In the genomic region with DNA sequence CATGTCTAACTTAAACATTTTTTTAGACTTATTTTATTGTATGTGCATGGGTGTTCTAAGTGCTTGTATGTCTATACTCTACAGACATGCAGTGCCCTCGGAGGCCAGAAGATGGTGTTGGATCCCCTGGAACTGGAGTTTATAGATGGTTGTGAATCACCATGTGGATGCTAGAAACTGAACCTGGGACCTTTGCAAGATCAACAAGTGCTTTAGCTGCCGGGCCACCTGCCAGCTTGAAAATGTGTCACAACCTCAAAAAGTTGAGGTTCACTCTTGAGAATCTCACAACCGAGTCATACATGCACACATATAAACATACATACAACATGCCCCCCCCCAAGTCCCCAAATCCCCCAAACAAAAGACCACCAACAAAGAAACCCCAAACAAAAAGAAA, we compare ENCODE assay signal across 24 mouse cellular contexts. TPM values are rescaled to one million over a fixed set of nuclear protein-coding genes. Genes with fewer than 3 reads are reported as not detected.
DNase-seq lines count a peak whose midpoint lies in the region; ATAC-seq and TF ChIP-seq lines count a peak whose summit lies in the region.
"Had no signal": no experiment of that assay in that cellular context is flagged by ENCODE, and none has a peak within 500 bp of the region (broad histone marks: within the 10 kb centered on the region; RNA-seq: fewer than 3 reads in every experiment).

No protein-coding gene starts in this region.

- H3K36me3 ChIP-seq in kidney, postnatal 0 days (ENCODE audit: insufficient read depth, low read length): no peaks in the 10 kb centered on the region
- peaks cover 0 to 8% of the 10 kb centered on the region in 2 experiments; a peak in 2 of 4 replicates for H3K36me3 ChIP-seq in MEL (ENCODE audit: control insufficient read depth in 1 of 2, insufficient read depth in 2 of 2, low read length in 2 of 2)
- H3K36me3 ChIP-seq in hindbrain, embryonic 11.5 days (ENCODE audit: control insufficient read depth, insufficient read depth, low read length): no peaks in the 10 kb centered on the region
- H3K36me3 ChIP-seq: embryonic facial prominence, embryonic 13.5 days; hindbrain, embryonic 10.5 days; kidney, embryonic 15.5 days; limb, embryonic 15.5 days; neural tube, embryonic 15.5 days had no signal

- no peaks in the 10 kb centered on the region for H3K4me1 ChIP-seq in kidney, postnatal 0 days (replicated peaks; ENCODE audit: insufficient read depth, low read length)
- peaks cover 3 to 10% of the 10 kb centered on the region in 2 experiments for H3K4me1 ChIP-seq in MEL (ENCODE audit: control insufficient read depth in 1 of 2, insufficient read depth in 2 of 2, low read length in 2 of 2)
- H3K4me1 ChIP-seq in hindbrain, embryonic 11.5 days (replicated peaks; ENCODE audit: control insufficient read depth, insufficient read depth, low read length): no peaks in the 10 kb centered on the region
- H3K4me1 ChIP-seq: embryonic facial prominence, embryonic 13.5 days; limb, embryonic 15.5 days had no signal

- H3K27ac ChIP-seq in kidney, postnatal 0 days: no peak overlapping the region
- H3K27ac ChIP-seq in MEL (ENCODE audit: control insufficient read depth, low read depth, low read length): no peak overlapping the region
- H3K27ac ChIP-seq in hindbrain, embryonic 11.5 days (ENCODE audit: low read depth, low read length): no peak overlapping the region
- H3K27ac ChIP-seq: embryonic facial prominence, embryonic 13.5 days; forebrain, embryonic 13.5 days; gastrocnemius, adult 2 months; hindbrain, embryonic 10.5 days; kidney, embryonic 15.5 days; limb, embryonic 15.5 days; neural tube, embryonic 15.5 days had no signal

- no peaks in the 10 kb centered on the region for H3K9me3 ChIP-seq in kidney, postnatal 0 days (replicated peaks; ENCODE audit: low read length)
- no peaks in the 10 kb centered on the region for H3K9me3 ChIP-seq in MEL (replicated peaks; ENCODE audit: insufficient read depth, low read length)
- H3K9me3 ChIP-seq in hindbrain, embryonic 11.5 days (ENCODE audit: control insufficient read depth, low read length): no peaks in the 10 kb centered on the region
- H3K9me3 ChIP-seq: embryonic facial prominence, embryonic 13.5 days; forebrain, embryonic 13.5 days; hindbrain, embryonic 10.5 days; kidney, embryonic 15.5 days; limb, embryonic 15.5 days; neural tube, embryonic 15.5 days had no signal

- H3K9ac ChIP-seq in kidney, postnatal 0 days (ENCODE audit: low read depth, low read length): no peak overlapping the region
- H3K9ac ChIP-seq in MEL (ENCODE audit: control insufficient read depth, low read depth, low read length, poor library complexity, severe bottlenecking): no peak overlapping the region
- no peak overlapping the region for H3K9ac ChIP-seq in hindbrain, embryonic 11.5 days (ENCODE audit: low read depth, low read length)
- H3K9ac ChIP-seq: embryonic facial prominence, embryonic 13.5 days; forebrain, embryonic 13.5 days; kidney, embryonic 15.5 days; limb, embryonic 15.5 days; neural tube, embryonic 15.5 days had no signal

- no peak for TF ChIP-seq POLR2A in MEL (IDR thresholded peaks at IDR 0.05; ENCODE audit: control insufficient read depth in 1 of 2, insufficient read depth in 1 of 2, low read depth in 1 of 2, low read length in 2 of 2, poor library complexity in 1 of 2)

- no peak for DNase-seq in kidney, postnatal 0 days (ENCODE audit: low spot score)
- DNase-seq in kidney, postnatal 14 days: no peak
- DNase-seq in thymus, postnatal 0 days (ENCODE audit: low spot score): peak; percentile 41
- no peak for DNase-seq in thymus, postnatal 25 days
- DNase-seq in MEL (ENCODE audit: low read depth, low spot score): peak; percentile 28
- no peak for DNase-seq in cerebellum, postnatal 14 days
- no peak for DNase-seq in hindbrain, embryonic 11.5 days (ENCODE audit: low spot score)
- DNase-seq: adrenal gland, postnatal 36 days; cerebellum, adult 11-12 months; cerebellum, postnatal 10 days; gastrocnemius, adult 2 months; kidney, adult 11 months; left cerebral cortex, postnatal 4 days; lung, adult 18-20 months; lung, postnatal 10 days; right cerebral cortex, adult 18-20 months had no signal

- no peak overlapping the region for H3K4me3 ChIP-seq in kidney, postnatal 0 days (replicated peaks; ENCODE audit: low read depth, low read length)
- no peak overlapping the region for H3K4me3 ChIP-seq in MEL (ENCODE audit: control insufficient read depth in 1 of 2, insufficient read depth in 1 of 2, low read depth in 2 of 2, low read length in 2 of 2)
- no peak overlapping the region for H3K4me3 ChIP-seq in hindbrain, embryonic 11.5 days (ENCODE audit: low read depth, low read length)
- H3K4me3 ChIP-seq: embryonic facial prominence, embryonic 13.5 days; erythroblast, embryonic 14.5 days; forebrain, embryonic 13.5 days; gastrocnemius, adult 2 months; hindbrain, embryonic 10.5 days; kidney, embryonic 15.5 days; limb, embryonic 15.5 days; neural tube, embryonic 15.5 days had no signal

- no peak for TF ChIP-seq EP300 in MEL (IDR thresholded peaks at IDR 0.05; ENCODE audit: low read depth in 1 of 2, low read length in 2 of 2)

- TF ChIP-seq CTCF in kidney, postnatal 0 days (IDR thresholded peaks at IDR 0.05; ENCODE audit: low read depth): 0 out of 2 replicates have a peak, but pooled peaks have one; percentile 4
- peak in 1 of 3 experiments; percentile 20; a peak in 1 of 6 replicates for TF ChIP-seq CTCF in MEL (IDR thresholded peaks at IDR 0.05 in 2 of 3, conservative IDR thresholded peaks at IDR 0.05 in 1 of 3; ENCODE audit: control insufficient read depth in 1 of 3, insufficient read depth in 1 of 3, low read depth in 2 of 3, low read length in 3 of 3, poor library complexity in 1 of 3, severe bottlenecking in 1 of 3)

- TF ChIP-seq RAD21 in MEL (IDR thresholded peaks at IDR 0.05; ENCODE audit: low read depth, low read length): no peak

- no peak for ATAC-seq in kidney, postnatal 0 days (replicated peaks; ENCODE audit: low FRiP score, low read depth)
- ATAC-seq in hindbrain, embryonic 11.5 days (ENCODE audit: low FRiP score): no peak
- ATAC-seq: forebrain, embryonic 13.5 days had no signal

- no peak overlapping the region for H3K4me2 ChIP-seq in kidney, postnatal 0 days (ENCODE audit: low read length)
- no peak overlapping the region for H3K4me2 ChIP-seq in hindbrain, embryonic 11.5 days (replicated peaks; ENCODE audit: low read depth, low read length)
- H3K4me2 ChIP-seq: embryonic facial prominence, embryonic 13.5 days; forebrain, embryonic 13.5 days; kidney, embryonic 15.5 days; limb, embryonic 15.5 days; midbrain, embryonic 11.5 days; neural tube, embryonic 15.5 days had no signal

- 88% methylated on average over 3 of the region's 3 CpGs for WGBS in kidney, postnatal 0 days
- 86% methylated on average over 3 of the region's 3 CpGs for WGBS in hindbrain, embryonic 11.5 days

- H3K79me2 ChIP-seq in MEL (ENCODE audit: control insufficient read depth, insufficient read depth, low read length, poor library complexity): no peaks in the 10 kb centered on the region

- no peaks in the 10 kb centered on the region for H3K27me3 ChIP-seq in kidney, postnatal 0 days (ENCODE audit: insufficient read depth, low read length)
- H3K27me3 ChIP-seq in MEL (ENCODE audit: control insufficient read depth in 1 of 2, insufficient read depth in 2 of 2, low read length in 2 of 2): no peaks in the 10 kb centered on the region
- H3K27me3 ChIP-seq in hindbrain, embryonic 11.5 days (ENCODE audit: control insufficient read depth, insufficient read depth, low read length): no peaks in the 10 kb centered on the region
- H3K27me3 ChIP-seq: embryonic facial prominence, embryonic 13.5 days; forebrain, embryonic 13.5 days; kidney, embryonic 15.5 days; limb, embryonic 15.5 days; neural tube, embryonic 15.5 days had no signal

TF ChIP-seq in MEL, 35 proteins besides CTCF, POLR2A, EP300 and RAD21:
- TF ChIP-seq TAL1 (IDR thresholded peaks at IDR 0.05; ENCODE audit: low read length): no peak
- TF ChIP-seq GABPA (IDR thresholded peaks at IDR 0.05; ENCODE audit: low read depth, low read length): no peak
- no peak for TF ChIP-seq ZKSCAN1 (IDR thresholded peaks at IDR 0.05; ENCODE audit: low read depth, low read length)
- TF ChIP-seq SMC3 (IDR thresholded peaks at IDR 0.05; ENCODE audit: low read depth, low read length): no peak
- TF ChIP-seq GATA1 (IDR thresholded peaks at IDR 0.05; ENCODE audit: low read depth, low read length): no peak
- no peak for TF ChIP-seq KAT2A (conservative IDR thresholded peaks at IDR 0.05; ENCODE audit: low read depth, low read length)
- no peak for TF ChIP-seq ZMIZ1 (IDR thresholded peaks at IDR 0.05; ENCODE audit: low read depth, low read length)
- no peak for TF ChIP-seq NRF1 (IDR thresholded peaks at IDR 0.05; ENCODE audit: insufficient read depth, low read depth, low read length, poor library complexity, severe bottlenecking)
- no peak for TF ChIP-seq MAX (IDR thresholded peaks at IDR 0.05; ENCODE audit: low read length)
- TF ChIP-seq JUND (IDR thresholded peaks at IDR 0.05; ENCODE audit: low read depth, low read length): no peak
- TF ChIP-seq TBP (IDR thresholded peaks at IDR 0.05; ENCODE audit: low read depth, low read length): no peak
- no peak for TF ChIP-seq SIN3A (IDR thresholded peaks at IDR 0.05; ENCODE audit: low read length)
- TF ChIP-seq RCOR1 (IDR thresholded peaks at IDR 0.05; ENCODE audit: low read depth, low read length): no peak

RNA-seq across cellular contexts. Expression of gene Thbs4, which starts 54.8 kb away (rescaled TPM):
- polyA plus RNA-seq in kidney, postnatal 0 days (2015; fragmentation: Nextera tagmentation; extraction: Ambion mirVana): 1.3 and 2.0 TPM in 2 replicates
- polyA plus RNA-seq in thymus, postnatal 0 days (2015; fragmentation: Nextera tagmentation; extraction: Ambion mirVana): 0.55 TPM in 2 replicates
- not detected in 2 replicates for total RNA-seq in MEL (2012; rRNA removed)
- polyA plus RNA-seq in MEL (2012; ENCODE audit: insufficient read depth in 1 of 2, insufficient read length in 2 of 2, low read depth in 1 of 2, low replicate concordance in 2 of 2, missing spikeins in 1 of 2): not detected
- polyA plus RNA-seq in hindbrain, embryonic 11.5 days (2014; fragmentation: Nextera tagmentation; extraction: Ambion mirVana): 1.7 and 2.1 TPM in 2 replicates
- polyA plus RNA-seq: erythroblast, embryonic 14.5 days had no signal

Comparison
In these comparisons a context has a peak if more than half of its experiments do, and no peak if none do; other contexts are left out.
1. DNase-seq: peak in thymus, postnatal 0 days (single experiment) and MEL (single experiment); none in kidney, postnatal 0 days (single experiment), kidney, postnatal 14 days (single experiment), thymus, postnatal 25 days (single experiment), cerebellum, postnatal 14 days (0 of 2) and hindbrain, embryonic 11.5 days (single experiment).